Mouse (Mus musculus): ENCODE data around the gene Lamb2.

- TF ChIP-seq POLR2A (IDR thresholded peaks at IDR 0.05; ENCODE audit: borderline replicate concordance, low read depth, low read length), result no peak
- no peak for TF ChIP-seq CTCF (IDR thresholded peaks at IDR 0.05; ENCODE audit: low read depth, low read length)
Observed at GRCm38 (mm10) chr9:108455747-108456571, 23.6 kb upstream of the Lamb2 start.
